Mouse (Mus musculus) bone marrow, adult 2 months (tissue): ENCODE measurements around the gene Prss35. TPM values are rescaled to one million over a fixed set of nuclear protein-coding genes. Genes with fewer than 3 reads are reported as not detected.

Experiments used
- H3K27ac ChIP-seq: fragments of 200-500 bp; 2 replicates; pipeline ENCODE4 v1.5.1; 2012; ENCODE audit warnings: low read depth, mild to moderate bottlenecking, control low read depth, inconsistent platforms, low read length; ENCODE audit not compliant: control insufficient read depth, poor library complexity, insufficient read depth
- H3K4me1 ChIP-seq: fragments of 200-500 bp; 2 replicates; pipeline ENCODE4 v1.6.1; 2011; ENCODE audit warnings: low read length; ENCODE audit not compliant: control insufficient read depth, insufficient read depth
- H3K4me3 ChIP-seq: fragments of 200-500 bp; replicated peaks from 2 replicates; pipeline ENCODE3; 2011; ENCODE audit warnings: mild to moderate bottlenecking, low read depth, low read length, control low read depth; ENCODE audit not compliant: control insufficient read depth
- CTCF ChIP-seq: fragments of 200-500 bp; IDR thresholded peaks from 2 replicates; pipeline ENCODE4 v1.5.1; 2011; ENCODE audit warnings: low read length, control low read depth; ENCODE audit not compliant: control insufficient read depth, insufficient read depth
- POLR2A ChIP-seq: fragments of 200-500 bp; IDR thresholded peaks from 2 replicates; pipeline ENCODE4 v1.6.1; 2011; ENCODE audit warnings: low read depth, mild to moderate bottlenecking, control low read depth, low read length, borderline replicate concordance; ENCODE audit not compliant: control insufficient read depth
- WGBS: fragments of 180-500 bp; shearing (Covaris S2); methylation state at CpG from one replicate; pipeline ENCODE4 v1.1.7; 2018; 5-methylcytosine and 5-hydroxymethylcytosine counted together
- polyA plus RNA-seq: library from polyadenylated mRNA; stranded (reverse); fragments of >200 nt; gene quantifications from 2 replicates; pipeline ENCODE4 v1.2.4, GENCODE M21; 2011; ENCODE audit warnings: low replicate concordance; ENCODE audit not compliant: missing spikeins, insufficient read depth, insufficient read length

Prss35 gene
- polyA plus RNA-seq, 1 experiment, result not detected

DNA sequence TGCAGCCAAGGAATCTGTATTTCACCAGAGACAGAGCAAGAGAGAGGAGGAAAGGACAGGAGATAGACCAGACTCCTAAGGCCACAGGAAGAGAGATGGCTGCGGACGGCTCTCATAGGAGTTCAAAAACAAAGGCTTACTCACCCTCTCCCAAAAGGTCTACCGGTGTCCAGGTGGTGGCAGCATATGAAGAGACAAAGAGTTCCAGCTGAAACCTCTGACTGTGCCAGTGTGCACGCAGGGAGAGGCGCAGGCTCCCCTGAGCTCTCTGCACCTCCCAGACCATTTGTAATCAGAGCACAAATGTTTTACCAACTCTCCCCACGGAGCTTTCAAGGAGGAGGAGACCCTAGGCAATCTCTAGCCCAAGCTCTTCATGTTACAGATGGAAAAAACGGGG lies 55.2 kb downstream of the Prss35 start:
- no peaks in the 10 kb centered on the region for H3K4me1 ChIP-seq
- H3K4me3 ChIP-seq, result no peak overlapping the region
- TF ChIP-seq POLR2A (no peak), CTCF (no peak)
- H3K27ac ChIP-seq, result no peak overlapping the region
- WGBS, result 57% methylated on average over 7 of the region's 7 CpGs

DNA sequence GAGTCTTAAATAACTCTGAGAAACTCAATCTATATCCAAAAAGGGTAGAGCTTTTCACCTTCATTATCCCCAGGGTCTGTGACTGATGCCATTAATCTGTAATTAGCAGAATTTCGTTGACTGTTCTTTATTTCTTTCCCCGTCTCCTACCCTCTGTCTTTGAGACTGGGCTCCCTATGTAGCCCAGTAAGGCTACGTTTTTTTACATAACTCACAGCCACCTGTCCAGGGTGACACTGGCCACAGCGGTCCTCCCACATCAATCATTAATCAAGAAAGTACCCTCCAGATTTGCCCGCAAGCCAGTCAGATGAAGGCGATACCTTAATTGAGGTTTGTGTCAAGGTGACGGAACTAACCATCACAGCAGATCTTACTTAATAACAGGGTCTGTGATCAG lies 55.6 kb downstream of the Prss35 start:
- no peaks in the 10 kb centered on the region for H3K4me1 ChIP-seq
- no peak for TF ChIP-seq CTCF
- TF ChIP-seq POLR2A, result no peak
- no peak overlapping the region for H3K4me3 ChIP-seq
- H3K27ac ChIP-seq, result no peak overlapping the region
- WGBS, result 81% methylated on average over 7 of the region's 7 CpGs

DNA sequence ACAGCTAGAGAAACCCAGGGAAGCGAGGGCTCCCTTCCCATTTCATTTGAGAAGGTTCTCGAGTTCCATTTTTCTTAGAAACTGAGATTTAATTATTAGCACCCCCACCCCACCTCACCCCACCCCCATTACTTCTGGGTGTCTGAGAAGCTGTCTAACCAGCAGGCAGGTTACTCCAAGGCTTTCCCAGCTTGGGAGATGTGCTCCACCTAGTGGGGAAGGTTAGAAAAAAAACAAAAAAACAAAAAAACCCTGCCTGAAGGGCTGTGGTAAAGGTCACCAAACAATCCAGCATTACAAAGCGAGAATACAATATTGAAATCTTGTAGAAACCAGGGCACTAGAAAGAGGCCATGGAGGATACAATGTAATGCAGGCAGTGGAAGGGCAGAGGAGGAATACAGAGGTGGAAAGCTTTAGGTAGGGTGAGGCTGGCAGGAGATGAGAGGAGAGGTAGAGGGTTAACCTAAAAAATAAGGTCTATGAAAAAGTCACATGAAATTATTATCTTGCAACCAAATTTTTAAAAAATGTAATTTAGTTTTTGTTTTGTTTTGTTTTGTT lies 57.2 kb downstream of the Prss35 start:
- Histone ChIP-seq H3K27ac (no peak overlapping the region), H3K4me3 (no peak overlapping the region), H3K4me1 (no peaks in the 10 kb centered on the region)
- TF ChIP-seq POLR2A (no peak), CTCF (no peak)
- 36% methylated on average over 3 of the region's 3 CpGs for WGBS

Other genes with a start within 250 kb of the Prss35 start
- gene Pgm3, start 171.8 kb upstream of the Prss35 start, polyA plus RNA-seq, result 0.95 and 13.4 TPM in 2 replicates
- gene Rwdd2a, start 171.7 kb upstream of the Prss35 start, polyA plus RNA-seq, result not detected in 2 replicates
- gene Me1, start 47.7 kb upstream of the Prss35 start, polyA plus RNA-seq, result 0.63 and 3.0 TPM in 2 replicates
- 0.85 TPM in 1 of 2 replicates, not detected in the other for gene Snap91, start 137.0 kb downstream of the Prss35 start, polyA plus RNA-seq